Mouse (Mus musculus) limb, embryonic 11.5 days (tissue): ENCODE results near the gene Baat. TPM values are rescaled to one million over a fixed set of nuclear protein-coding genes. Genes with fewer than 3 reads are reported as not detected.
"Not testable (repeated sequence)": the region's sequence is repeated elsewhere in the genome, so short reads cannot be mapped to it uniquely, and the experiment has no call there.

Experiments used
- ATAC-seq: fragments of 200-750 bp; cut with Nextera tagmentation; 2 replicates; pipeline ENCODE4 v1.8.0; 2017; ENCODE audit warnings: low read depth; ENCODE audit not compliant: insufficient number of reproducible peaks, low FRiP score, low TSS enrichment
- DNase-seq: peaks from one replicate; pipeline ENCODE4 v3.0.0-alpha.2; 2015; ENCODE audit warnings: low spot score
- H3K27ac ChIP-seq: fragments of 300-500 bp; sonication (generic); replicated peaks from 2 replicates; pipeline ENCODE4 v1.5.1; 2014; ENCODE audit warnings: low read depth, mild to moderate bottlenecking, low read length
- H3K27me3 ChIP-seq: fragments of 300-500 bp; sonication (generic); 2 replicates; pipeline ENCODE4 v1.6.1; 2014; ENCODE audit warnings: mild to moderate bottlenecking, low read length, mixed read lengths; ENCODE audit not compliant: control insufficient read depth, insufficient read depth
- H3K36me3 ChIP-seq: fragments of 300-500 bp; sonication (generic); 2 replicates; pipeline ENCODE4 v1.6.1; 2014; ENCODE audit warnings: mild to moderate bottlenecking, low read length, moderate library complexity, mixed read lengths; ENCODE audit not compliant: control insufficient read depth, insufficient read depth
- H3K4me1 ChIP-seq: fragments of 300-500 bp; sonication (generic); 2 replicates; pipeline ENCODE4 v1.6.1; 2014; ENCODE audit warnings: low read length, mixed read lengths; ENCODE audit not compliant: control insufficient read depth, insufficient read depth
- H3K4me2 ChIP-seq: fragments of 300-500 bp; sonication (generic); 2 replicates; pipeline ENCODE4 v1.6.1; 2014; ENCODE audit warnings: low read depth, mild to moderate bottlenecking, moderate library complexity; ENCODE audit not compliant: severe bottlenecking
- H3K4me3 ChIP-seq: fragments of 300-500 bp; sonication (generic); 2 replicates; pipeline ENCODE4 v1.5.1; 2014; ENCODE audit warnings: low read depth, low read length
- H3K9ac ChIP-seq: fragments of 300-500 bp; sonication (generic); 2 replicates; pipeline ENCODE4 v1.6.1; 2014; ENCODE audit warnings: mild to moderate bottlenecking, low read length
- H3K9me3 ChIP-seq: fragments of 300-500 bp; sonication (generic); 2 replicates; pipeline ENCODE4 v1.6.1; 2016; ENCODE audit warnings: low read length; ENCODE audit not compliant: control insufficient read depth
- WGBS: fragments of 180-500 bp; shearing (Covaris S2); extraction: QIAGEN DNeasy Blood & Tissue Kit; methylation state at CpG from one replicate; pipeline ENCODE4 v1.1.7; 2014; 5-methylcytosine and 5-hydroxymethylcytosine counted together
- polyA plus RNA-seq: library from polyadenylated mRNA; unstranded; fragments of >200 nt; fragmentation: Nextera tagmentation; extraction: Ambion mirVana; gene quantifications from 2 replicates; pipeline ENCODE4 v1.2.1, GENCODE M21; 2014

The Baat gene
- polyA plus RNA-seq, 1 experiment from 2014 or later: 0.24 TPM

DNA sequence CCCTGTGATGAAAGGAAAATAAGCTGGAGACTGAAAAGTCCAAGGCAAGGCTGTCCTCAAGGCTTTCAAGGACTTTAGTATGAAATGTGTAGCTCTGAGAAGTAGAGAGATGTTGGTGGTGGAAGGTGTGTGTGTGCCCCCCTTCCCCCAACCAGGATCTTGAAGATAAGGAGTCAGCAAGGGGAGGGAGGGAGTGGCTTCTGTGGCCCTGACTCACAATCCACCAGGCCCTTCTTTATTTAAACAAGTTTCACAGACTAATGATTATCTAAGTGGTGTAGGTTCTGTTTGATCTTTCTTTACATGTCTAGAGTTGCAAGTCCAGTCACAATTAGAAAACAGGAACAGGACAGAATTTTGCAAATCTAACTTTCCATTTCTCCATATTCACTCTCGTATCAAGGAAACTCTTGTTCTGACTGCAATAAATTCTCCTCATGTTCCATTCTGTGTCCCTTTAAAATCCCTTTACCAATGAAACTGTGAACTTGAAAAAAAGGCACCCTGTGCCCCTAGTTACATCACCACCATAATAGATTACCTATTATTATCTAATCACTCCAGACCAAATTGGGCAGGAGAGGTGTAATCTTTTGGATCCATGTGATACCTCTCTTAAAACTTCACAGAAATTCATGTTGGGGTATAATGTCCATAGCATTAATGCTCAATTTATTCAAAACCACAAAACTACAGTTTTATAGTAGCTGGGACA, 55.1 kb downstream of the Baat start:
- H3K4me2 ChIP-seq, H3K9me3 ChIP-seq, H3K4me1 ChIP-seq, H3K9ac ChIP-seq, H3K27me3 ChIP-seq, H3K36me3 ChIP-seq, ATAC-seq, DNase-seq, H3K4me3 ChIP-seq, H3K27ac ChIP-seq: not testable (repeated sequence)
- no CpG with 5 or more reads among the region's 1 CpGs for WGBS

Other genes with a start within 250 kb of the Baat start
- not detected in 2 replicates for gene Acnat2, start 98.4 kb downstream of the Baat start, polyA plus RNA-seq
- gene Acnat1, start 32.6 kb downstream of the Baat start, polyA plus RNA-seq: not detected in 2 replicates
- 98.6 and 99.4 TPM in 2 replicates for gene Mrpl50, start 14.5 kb upstream of the Baat start, polyA plus RNA-seq
- gene Zfp189, start 14.6 kb upstream of the Baat start, polyA plus RNA-seq: 12.1 and 14.6 TPM in 2 replicates
- 0.07 TPM in 1 of 2 replicates, not detected in the other for gene Aldob, start 43.0 kb upstream of the Baat start, polyA plus RNA-seq
- 13.8 and 15.4 TPM in 2 replicates for gene Tmem246, start 91.3 kb upstream of the Baat start, polyA plus RNA-seq
- 67.5 and 76.1 TPM in 2 replicates for gene Rnf20, start 125.4 kb upstream of the Baat start, polyA plus RNA-seq
- 0.06 and 0.08 TPM in 2 replicates for gene Ppp3r2, start 175.5 kb upstream of the Baat start, polyA plus RNA-seq